Mouse (Mus musculus) v-Abl transformed pro-B cells (cell line): ENCODE data around the gene Tfap2c.

ENCODE experiments used
- in situ Hi-C, 2 experiments: fragments of 400-800 bp; cut with MboI; formaldehyde crosslinking; loops; one replicate each; pipeline ENCODE4 v1.15.1; 2025; ENCODE audit not compliant: unreplicated experiment in 2 of 2

Tfap2c gene

DNA sequence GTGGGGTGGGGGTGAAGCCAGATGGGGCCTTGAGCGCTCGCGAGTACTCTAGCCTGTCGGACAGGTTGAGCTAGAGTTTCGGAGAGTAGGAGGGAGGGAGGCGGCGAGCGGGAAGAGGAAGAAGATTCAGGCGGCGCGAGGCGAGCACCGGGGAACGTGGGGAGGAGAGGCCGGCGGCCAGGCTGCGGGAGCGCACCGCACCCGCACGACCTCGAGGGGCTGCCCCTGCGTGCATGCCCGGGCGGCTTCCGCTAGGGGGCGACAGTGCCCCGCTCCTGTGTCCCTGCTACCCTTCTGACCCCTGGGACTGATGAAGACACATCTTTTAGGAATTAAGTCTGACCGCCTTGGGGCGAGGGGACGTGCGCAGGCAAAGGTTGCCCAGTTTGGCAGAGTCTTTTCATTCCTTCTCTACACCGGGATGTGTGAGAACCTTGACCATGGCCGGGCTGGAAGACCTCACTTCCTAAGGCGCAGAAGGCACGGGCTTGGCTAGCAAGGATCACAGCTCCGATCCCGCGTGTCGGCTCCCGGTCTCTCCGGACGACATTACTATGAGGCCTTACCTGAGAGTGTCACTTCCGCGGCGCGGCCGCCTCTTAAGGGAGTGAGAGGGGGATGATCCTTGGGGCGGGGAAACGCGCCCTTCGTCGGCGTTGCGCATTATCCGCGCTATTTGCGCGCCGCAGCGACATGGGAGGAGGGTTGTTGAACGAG is 1.1 kb downstream of the Tfap2c start:
- in situ Hi-C loops = no loop called here

DNA sequence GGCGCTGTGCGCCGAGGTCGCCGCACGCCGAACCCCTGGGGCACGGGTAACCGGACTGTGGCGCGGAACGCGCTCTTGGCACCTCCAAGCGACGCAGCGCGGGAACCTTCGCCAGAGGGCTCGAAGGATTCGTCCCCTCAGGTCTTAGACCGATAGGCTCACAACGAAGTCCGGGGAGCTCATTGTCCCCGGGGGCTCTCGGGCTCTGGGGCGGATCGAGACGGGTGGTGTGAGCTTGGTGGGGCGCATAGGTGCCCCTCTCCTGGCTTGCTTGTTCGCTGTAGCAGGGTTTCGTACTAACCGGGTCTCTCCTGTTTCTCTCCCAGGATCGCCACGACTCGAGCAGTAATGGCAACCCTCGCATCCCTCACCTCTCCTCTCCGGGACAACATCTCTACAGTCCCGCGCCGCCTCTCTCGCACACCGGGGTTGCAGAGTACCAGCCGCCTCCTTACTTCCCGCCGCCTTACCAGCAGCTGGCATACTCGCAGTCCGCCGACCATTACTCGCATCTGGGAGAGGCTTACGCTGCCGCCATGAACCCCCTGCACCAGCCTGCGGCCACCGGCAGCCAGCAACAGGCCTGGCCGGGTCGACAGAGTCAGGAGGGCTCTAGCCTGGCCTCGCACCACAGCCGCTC is 1.8 kb downstream of the Tfap2c start:
- in situ Hi-C loops = no loop called here

DNA sequence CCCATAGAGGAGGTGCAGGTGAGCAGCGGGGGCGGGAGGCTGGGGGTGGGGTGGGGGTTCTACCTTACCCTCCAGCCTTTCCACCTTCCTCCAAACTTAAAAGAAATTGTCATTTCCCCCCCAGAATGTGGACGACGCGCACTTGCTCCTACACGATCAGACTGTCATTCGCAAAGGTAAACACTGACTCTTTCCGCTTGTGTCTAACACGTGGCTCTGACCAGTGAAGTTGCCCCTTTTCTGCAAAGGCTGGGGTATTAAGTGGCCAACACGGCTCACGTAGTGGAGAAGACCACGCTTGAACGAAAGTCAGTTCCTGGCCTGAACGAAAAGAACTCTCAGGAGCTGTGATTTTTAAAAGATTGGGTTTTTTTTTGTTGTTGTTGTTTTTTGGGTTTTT is 2.5 kb downstream of the Tfap2c start:
- in situ Hi-C loops = no loop called here

DNA sequence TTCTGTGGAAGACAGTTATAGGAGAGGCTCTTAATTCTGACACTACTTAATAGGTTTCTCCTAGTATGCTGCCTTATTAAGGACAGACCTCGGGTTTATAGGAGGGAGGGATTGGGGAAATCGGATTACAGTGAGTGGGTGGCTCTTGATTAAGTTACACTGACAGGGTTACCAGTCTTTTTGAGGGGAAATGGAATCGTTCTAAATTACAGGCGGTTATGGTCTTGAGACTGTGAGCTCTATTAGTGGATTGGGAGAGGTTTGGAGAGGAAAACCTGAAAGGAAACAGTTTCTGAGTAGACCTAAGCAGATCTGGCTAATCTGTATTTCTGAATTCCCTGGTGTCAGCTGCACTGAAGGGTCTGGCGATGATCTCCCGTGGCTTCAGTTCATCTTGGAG is 3.3 kb downstream of the Tfap2c start:
- in situ Hi-C loops = no loop called here

DNA sequence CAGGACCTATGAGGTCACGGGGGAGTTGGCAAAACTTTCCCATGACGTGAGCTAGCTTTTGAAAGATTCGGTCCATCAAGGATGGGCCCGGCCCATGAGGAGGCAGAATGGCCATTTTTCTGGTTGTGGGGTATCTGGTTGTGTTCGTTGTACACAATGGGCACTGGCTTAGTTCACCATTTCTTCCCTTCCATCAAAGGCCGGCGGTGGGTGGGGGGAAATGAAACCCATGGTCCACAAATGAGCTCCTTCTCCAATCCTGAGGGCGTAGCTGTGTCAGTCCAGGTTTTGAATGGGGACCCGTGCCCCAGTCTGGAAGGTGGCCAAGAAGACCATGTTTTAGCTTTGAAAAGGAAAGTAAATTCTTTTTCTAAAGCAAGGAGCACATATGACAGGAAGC is 4.8 kb downstream of the Tfap2c start:
- in situ Hi-C loops = no loop called here

DNA sequence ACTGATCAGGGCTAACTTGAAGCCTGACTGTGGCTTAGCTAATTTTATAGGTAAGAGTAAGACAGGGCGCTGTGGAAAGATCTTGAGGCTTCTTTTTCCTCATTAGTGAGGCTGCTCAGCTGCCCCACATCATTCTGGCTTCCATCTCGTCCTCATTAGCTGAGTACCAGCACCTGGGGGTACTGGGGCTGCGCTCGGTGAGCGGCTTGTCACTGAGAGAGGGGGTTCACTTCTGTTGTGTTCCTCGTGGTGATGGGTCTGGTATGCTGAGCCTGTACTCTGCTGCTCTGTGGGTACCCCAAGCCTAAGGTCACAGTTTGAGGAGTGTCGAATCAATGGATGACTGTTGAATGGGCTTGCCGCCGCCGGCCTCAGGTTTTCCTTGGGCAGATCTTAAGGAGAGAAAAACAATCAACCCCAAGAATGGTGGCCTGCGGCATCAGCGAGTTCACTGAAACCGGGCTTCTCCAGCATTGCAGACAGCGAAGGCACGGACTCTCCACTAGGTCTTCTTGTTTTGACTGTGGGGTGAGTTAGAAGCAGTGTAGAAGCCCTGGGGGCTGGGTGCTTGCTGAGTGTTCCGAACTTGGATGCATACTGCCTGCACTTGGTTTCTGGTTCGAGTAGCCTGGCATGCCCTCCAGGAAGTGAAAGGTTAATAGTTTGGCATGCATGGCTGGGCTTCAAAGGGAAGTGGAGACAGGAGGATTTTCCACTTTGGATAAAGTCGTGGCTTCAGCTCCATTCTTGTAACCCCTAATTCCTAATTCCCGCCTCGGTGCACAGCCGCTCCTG is 9.5 kb downstream of the Tfap2c start:
- in situ Hi-C loops = no loop called here

DNA sequence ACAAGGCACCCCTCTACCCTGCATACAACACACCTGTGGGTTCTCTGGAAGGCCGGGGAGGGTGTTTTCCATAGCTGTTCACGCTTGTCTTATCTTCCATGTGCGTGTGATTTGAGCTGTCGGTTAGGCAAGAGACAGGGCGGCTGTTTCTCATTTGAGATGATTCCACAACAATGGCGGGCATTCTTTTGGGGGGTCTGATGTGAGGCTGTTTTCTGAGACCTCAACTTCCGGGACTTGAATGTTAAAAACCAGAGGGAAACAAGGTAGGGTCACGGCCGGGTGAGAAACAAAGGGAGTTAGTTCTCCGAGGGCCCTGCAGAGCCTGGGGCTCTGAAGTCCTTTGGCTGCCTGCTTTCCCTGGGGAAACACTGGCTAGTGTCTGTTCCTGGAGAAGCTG is 11.6 kb downstream of the Tfap2c start:
- in situ Hi-C loops = no loop called here

DNA sequence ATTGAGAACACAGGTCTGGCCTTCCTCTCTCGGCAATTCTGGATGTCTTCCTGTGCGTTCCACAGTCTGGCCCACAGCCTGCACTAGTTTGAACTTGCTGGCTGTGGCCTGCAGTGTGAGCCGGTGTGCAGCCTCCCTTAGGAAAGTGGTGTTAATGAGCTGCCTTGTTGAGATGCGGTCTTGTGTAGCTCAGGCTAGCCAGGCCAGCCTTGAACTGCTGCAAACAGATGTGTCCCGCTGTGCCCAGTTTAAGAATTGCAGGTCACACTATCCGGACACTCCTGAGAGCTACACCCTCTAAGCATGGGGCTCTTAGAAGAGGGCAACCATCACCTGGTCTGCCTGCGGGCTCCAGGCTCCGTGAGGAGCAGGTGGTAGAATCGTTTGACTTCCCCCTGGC is 18.4 kb downstream of the Tfap2c start:
- in situ Hi-C loops = no loop called here

DNA sequence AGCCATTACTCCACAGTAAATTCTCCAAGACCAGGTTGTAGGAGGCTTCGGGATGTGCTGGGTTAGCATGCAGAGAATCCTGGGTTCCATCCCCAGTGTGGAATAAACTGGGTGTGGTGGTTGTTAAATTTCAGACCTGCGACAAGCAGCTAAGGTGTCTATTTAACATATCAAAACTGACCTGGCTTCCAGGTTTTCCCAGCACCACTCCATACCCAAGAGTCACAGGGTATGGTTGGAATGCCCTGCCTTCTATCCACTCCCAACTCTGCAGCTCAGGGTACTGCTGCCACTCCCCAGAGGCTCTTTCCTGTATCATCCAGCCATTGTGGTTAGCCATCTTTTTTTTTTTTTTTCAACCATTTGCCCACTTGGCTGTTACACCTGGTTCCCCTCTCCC is 19.1 kb downstream of the Tfap2c start:
- in situ Hi-C loops = no loop called here

DNA sequence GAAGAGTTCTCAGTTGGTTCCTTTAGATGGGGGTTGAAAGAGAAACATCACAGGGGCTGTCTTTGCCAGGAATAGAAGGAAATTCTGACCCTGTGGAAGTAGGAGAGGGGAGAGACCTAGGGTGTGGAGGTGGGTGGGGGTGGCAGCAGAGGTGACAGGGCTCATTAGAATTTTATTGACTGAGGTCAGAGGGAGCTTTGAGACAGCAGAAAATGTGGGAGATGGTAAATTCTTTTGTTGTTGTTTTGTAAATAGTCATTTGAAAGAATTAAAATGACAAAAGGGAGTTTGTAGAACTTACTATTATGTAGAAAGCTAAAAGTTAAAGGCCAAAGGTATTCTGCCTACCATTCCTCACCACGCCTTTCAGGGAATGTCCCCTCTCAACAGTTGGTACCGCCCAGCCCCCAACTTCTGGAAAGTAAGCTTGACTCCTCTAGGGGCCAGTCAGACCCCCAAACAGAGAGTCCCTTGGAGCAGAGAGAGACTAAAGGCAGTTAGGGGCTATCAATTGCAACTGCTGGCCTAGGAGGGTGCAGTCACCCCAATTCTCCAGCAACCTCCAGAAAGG is 27.9 kb downstream of the Tfap2c start:
- in situ Hi-C loops = no loop called here

DNA sequence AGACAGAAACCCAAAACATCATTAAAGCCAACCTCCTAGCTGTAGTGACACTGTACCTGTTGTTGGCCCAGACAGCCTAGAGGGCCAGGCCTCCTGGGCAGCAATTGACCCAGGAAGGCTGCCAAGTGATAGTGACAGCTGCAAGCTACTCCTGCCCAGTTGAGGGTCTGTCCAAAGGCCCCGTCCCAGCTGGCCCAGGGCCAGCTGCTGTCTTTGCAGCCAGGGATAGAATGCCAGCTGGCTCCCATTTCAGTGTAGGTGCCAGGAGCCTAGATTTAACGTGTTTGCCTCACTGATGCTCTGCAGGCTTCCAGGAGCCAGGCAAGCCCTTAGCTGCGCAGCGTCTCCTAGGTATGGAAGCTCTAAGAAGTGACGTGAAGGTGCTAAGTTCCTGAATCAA is 29.8 kb downstream of the Tfap2c start:
- in situ Hi-C loops = no loop called here

DNA sequence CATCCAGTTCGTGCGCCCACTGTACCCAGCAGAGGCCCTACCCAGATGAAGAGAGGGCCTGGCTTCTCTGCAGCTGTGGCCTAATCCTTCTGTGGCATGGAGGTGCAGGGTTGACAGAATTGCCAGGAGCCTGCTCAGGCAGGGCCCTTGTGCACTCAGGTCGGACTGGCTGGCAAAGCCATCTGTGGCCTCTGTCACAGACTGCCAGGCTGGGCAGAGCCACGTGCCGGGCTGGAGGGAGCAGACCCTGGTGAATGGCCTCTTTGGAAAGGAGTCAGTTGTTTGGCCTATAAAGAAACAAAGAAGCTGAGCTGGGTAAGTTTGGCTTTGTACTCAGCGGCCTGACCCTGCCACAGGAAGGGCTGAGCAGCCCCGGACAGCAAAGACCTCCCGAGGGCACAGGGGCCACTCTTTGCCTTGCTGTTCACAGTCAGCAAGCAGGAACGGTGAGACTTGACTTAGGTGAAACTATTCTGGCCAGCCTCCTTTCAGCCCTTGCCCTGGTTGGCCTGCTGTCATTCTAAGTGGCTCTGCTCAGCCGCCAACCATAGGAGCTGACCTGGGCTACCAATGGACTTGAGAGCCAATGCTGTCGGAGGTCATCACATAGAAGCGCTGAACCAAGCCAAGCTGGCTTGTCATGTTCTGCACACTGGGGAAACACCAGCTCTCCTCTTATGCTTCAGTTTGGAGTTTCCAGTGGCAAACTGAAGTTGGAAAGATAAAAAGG is 31.3 kb downstream of the Tfap2c start:
- in situ Hi-C loops = no loop called here

DNA sequence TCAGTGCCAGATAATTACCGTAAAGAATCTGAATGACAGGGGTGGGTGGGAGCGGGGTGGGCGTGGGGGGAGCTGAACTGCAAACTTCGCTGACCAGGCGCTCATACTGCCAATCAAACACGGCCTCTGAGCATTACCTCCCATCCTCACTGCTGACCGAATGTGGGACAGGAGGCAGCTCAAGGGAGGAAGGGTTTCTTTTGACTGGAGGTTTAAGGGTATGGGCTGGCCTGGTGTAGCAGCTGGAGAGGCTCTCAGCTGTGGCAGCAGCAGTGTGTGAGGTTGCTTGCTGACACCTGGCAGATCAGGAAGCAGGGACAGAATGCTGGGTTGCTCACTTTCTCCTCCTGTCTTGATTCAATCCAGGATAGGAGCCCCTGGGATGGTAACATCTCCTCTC is 33.9 kb downstream of the Tfap2c start:
- in situ Hi-C loops = no loop called here

DNA sequence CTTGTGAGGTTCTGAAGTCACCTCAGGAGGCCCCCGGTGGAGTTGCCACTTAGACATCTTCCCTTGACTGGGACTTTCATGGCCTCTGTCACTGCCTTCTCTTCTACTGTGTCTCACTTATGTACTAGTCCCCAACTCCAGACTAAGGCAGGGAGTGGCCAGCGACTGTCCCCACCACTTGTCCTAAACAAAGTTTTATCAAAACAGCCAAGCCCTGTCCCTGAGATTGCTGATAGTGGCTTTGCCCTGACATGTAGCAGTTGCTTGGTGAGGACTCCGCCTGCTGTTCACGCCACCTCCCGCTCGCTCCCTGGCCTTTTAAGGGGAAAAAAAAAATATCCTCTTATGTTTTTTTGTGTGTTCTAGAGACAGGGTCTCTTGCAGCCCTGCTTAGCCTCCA is 35.9 kb downstream of the Tfap2c start:
- in situ Hi-C loops = no loop called here

DNA sequence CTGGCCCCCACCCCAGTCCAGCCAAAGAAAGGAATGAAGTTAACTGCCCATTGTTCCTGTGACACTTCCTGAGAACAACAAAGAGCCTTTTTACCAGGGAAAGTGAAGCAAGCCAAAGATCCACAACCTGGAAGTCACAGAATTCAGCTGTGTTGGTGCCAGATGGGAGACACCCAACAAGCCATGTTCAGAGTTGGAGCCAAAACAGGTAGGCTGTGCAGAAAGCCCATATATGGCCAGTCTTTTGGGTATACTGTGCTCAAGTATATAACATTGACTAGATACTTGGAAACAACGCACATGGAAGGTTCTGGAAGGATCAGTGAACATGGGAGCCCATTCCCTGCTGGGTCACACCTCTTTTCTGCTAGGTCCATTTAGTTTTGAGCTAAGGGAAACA is 39.7 kb downstream of the Tfap2c start:
- in situ Hi-C loops = no loop called here

DNA sequence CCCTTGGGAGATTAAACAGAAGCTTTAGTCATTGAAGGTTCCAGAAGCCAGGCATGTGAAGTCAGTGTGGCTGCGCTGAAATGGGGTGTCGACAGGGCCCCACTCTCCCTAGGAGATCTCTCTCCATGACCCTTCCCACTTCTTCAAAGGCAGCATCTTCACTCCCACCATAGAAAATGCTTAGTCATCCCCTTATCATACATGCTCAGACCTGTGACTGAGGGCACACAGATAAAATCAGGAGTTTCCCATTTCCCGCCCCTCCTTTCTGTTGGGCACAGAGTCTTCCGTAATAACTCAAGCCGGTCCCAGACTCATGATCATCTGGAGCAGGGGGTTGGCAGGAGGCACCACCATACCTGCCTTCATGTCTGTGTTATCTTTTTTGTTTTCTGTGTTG is 41.4 kb downstream of the Tfap2c start:
- in situ Hi-C loops = no loop called here

DNA sequence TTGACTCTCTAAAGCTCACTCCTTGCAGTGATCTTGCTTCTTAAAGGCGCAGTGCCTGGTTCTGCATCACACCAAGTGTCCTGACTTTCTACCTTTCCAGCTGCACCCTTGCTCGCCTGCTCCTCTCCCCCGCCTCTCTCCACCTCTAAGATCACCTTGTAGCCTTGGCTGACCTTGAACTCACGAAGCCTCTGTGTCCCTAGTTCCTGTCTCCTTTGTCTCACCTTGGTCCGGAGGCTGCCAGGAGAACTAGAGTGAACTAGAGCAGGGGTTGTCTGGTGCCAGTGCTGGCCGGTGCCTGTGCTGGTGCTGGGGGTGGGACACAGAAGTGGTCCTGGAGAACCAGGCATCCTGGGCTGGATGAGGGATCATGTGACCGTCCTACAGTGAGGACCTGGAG is 44.9 kb downstream of the Tfap2c start:
- in situ Hi-C loops = no loop called here

DNA sequence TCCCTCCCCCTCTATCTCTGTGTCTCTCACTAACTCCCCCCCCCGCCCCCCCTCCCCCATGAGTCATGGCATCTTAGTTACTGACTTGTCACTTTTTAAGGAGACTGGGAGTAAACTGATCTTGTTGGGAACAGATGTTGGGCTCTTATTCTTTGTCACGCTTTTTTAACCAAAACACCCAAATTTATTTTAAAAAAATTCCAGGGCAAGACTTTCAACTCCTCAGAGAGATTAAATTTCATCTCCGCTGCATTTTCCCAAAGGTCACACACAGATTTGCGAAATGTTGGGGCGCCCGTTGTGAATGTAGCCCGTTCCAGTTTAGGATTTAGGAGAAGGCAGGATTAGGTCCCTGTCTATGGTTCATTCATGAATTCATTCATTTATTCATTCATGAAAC is 47.7 kb downstream of the Tfap2c start:
- in situ Hi-C loops = no loop called here

DNA sequence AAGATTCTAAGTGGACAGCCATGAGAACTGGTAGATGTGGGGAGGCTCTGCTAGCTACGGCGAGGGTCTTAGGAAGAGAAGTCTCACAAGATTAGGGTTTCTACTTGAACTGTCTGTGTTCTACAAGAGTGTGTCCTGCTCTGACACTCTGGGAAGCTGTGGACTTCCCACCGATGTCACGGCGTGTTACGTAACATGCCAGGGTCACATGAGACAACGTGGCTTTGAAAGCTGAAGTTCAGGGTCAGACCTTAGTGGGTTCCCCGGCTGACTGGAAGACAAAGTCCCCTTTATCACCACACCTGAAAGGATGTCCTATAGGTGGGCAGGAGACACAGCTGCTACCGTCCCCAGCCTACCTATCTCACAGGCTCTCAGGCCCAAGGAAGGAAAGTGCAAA is 48.5 kb downstream of the Tfap2c start:
- in situ Hi-C loops = no loop called here

DNA sequence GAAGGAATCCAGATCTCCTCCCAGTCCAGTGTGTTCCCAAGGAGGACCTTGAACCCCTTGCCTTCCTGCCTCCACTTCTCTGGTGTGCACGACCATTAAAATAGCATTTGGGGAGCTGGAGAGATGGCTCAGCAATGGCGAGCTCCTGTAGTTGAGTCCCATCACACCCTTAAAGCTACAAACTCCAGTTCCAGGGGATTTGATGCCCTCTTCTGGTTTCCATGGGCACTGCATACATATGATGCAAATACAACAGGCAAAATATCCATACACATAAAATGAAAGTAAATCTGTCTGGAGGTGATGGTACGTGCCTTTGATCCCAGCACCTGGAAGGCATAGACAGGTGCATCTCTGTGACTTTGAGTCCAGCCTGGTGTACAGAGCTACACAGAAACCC is 55.2 kb downstream of the Tfap2c start:
- in situ Hi-C loops = no loop called here

DNA sequence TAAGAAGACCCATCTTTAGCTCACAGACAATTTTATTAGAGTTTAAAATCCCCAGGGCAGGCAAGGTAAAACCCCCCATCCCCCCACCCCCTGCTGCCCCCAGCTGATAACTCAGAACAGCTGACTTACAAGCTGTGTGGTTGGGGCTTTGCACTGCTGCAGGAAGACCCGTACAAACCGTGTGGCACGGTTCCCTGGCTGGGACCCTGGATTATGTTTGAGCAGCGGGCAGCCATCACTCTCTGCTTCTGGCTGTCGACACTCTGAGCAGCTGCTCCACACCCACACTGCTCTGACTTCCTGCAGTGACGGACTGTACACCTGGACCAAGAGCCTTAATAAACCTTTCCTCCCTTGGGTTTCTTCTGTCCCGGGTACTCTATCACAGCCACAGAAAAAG is 56.2 kb downstream of the Tfap2c start:
- in situ Hi-C loops = no loop called here
